Mouse (Mus musculus): ENCODE measurements around the gene Scd2.

- no peak for TF ChIP-seq POLR2A (IDR thresholded peaks at IDR 0.05; ENCODE audit: borderline replicate concordance, low read depth, low read length)
- no peak for TF ChIP-seq CTCF (IDR thresholded peaks at IDR 0.05; ENCODE audit: low read depth, low read length)
These were observed 27.7 kb downstream of the Scd2 start for GRCm38 (mm10) chr19:44321201-44321600.
